Comparison of ENCODE assay signal across 7 mouse cellular contexts in the genomic region with DNA sequence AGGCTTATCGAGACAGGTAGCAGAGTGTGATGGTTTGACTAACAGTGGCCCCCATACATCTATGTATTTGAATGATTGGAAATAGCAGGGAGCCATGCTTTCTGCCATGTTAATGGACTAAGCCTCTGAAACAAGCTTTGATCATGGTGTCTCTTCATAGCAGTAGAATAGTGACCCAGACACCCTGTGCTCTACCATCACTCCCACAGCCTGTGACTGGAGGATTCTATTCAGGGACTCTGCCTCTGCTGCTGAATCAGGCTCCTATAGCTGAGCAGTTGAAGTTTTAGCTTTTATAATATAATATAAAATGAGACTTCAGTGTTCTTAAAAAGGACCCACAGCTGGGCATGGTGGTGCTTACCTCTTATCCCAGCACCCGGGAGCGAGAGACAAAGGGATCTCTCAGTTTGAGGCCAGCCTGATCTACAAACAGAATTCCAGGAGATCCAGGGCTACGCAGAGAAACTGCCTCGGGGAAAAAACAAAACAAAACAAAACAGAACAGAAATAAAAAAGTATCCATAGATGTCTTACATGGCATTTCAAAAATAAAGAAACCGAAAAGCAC. TPM values are rescaled to one million over a fixed set of nuclear protein-coding genes. Genes with fewer than 3 reads are reported as not detected.
DNase-seq lines count a peak whose midpoint lies in the region; ATAC-seq and TF ChIP-seq lines count a peak whose summit lies in the region.

No protein-coding gene starts in this region.

- ATAC-seq in lung, postnatal 0 days, result peak; percentile 15; the same call in 1 of the 2 replicates
- ATAC-seq in intestine, embryonic 15.5 days, result peak; percentile 46
- ATAC-seq in neural tube, embryonic 14.5 days (ENCODE audit: low read depth), result peak; percentile 38

- H3K4me1 ChIP-seq in lung, postnatal 0 days (ENCODE audit: insufficient read depth, low read depth, low read length), result 0 out of 2 replicates have a peak, but pooled peaks cover 6% of the 10 kb centered on the region
- H3K4me1 ChIP-seq in embryonic fibroblast, embryonic 13.5 days (ENCODE audit: control insufficient read depth, insufficient read depth, low read length), result no peaks in the 10 kb centered on the region
- peaks cover 5% of the 10 kb centered on the region; the same call in 1 of the 2 replicates for H3K4me1 ChIP-seq in intestine, embryonic 15.5 days (replicated peaks)
- peaks cover 9% of the 10 kb centered on the region for H3K4me1 ChIP-seq in neural tube, embryonic 14.5 days (ENCODE audit: control insufficient read depth, insufficient read depth, low read length)

- peak overlapping the region; percentile 69 for H3K4me3 ChIP-seq in lung, postnatal 0 days (ENCODE audit: low read depth, low read length)
- H3K4me3 ChIP-seq in embryonic fibroblast, embryonic 13.5 days (ENCODE audit: insufficient read depth, low read length), result peak overlapping the region; percentile 38
- peak overlapping the region; percentile 72 for H3K4me3 ChIP-seq in intestine, embryonic 15.5 days (replicated peaks)
- H3K4me3 ChIP-seq in neural tube, embryonic 14.5 days (ENCODE audit: low read depth, low read length), result peak overlapping the region; percentile 54

- no peaks in the 10 kb centered on the region for H3K9me3 ChIP-seq in lung, postnatal 0 days (ENCODE audit: low read length)
- H3K9me3 ChIP-seq in intestine, embryonic 15.5 days, result no peaks in the 10 kb centered on the region
- H3K9me3 ChIP-seq in neural tube, embryonic 14.5 days (ENCODE audit: control insufficient read depth, low read length), result no peaks in the 10 kb centered on the region

- 16% methylated on average over 6 of the region's 6 CpGs for WGBS in lung, postnatal 0 days
- WGBS in intestine, embryonic 15.5 days, result 16% methylated on average over 6 of the region's 6 CpGs
- WGBS in neural tube, embryonic 14.5 days, result 20% methylated on average over 6 of the region's 6 CpGs

- H3K27me3 ChIP-seq in lung, postnatal 0 days (replicated peaks; ENCODE audit: insufficient read depth, low read length), result no peaks in the 10 kb centered on the region
- H3K27me3 ChIP-seq in intestine, embryonic 15.5 days (replicated peaks), result no peaks in the 10 kb centered on the region
- no peaks in the 10 kb centered on the region for H3K27me3 ChIP-seq in neural tube, embryonic 14.5 days (ENCODE audit: control insufficient read depth, insufficient read depth, low read length)

- H3K36me3 ChIP-seq in lung, postnatal 0 days (ENCODE audit: insufficient read depth, low read length), result no peaks in the 10 kb centered on the region
- peaks cover 7% of the 10 kb centered on the region for H3K36me3 ChIP-seq in intestine, embryonic 15.5 days
- H3K36me3 ChIP-seq in neural tube, embryonic 14.5 days (ENCODE audit: control insufficient read depth, insufficient read depth, low read length), result peaks cover 5% of the 10 kb centered on the region; the same call in 1 of the 2 replicates

- no peak for TF ChIP-seq CTCF in lung, postnatal 0 days (IDR thresholded peaks at IDR 0.05)
- no peak for TF ChIP-seq CTCF in embryonic fibroblast, embryonic 13.5 days (IDR thresholded peaks at IDR 0.05; ENCODE audit: borderline replicate concordance, insufficient read depth, low read length)

- TF ChIP-seq EP300 in lung, postnatal 0 days (IDR thresholded peaks at IDR 0.05), result no peak

- H3K9ac ChIP-seq in lung, postnatal 0 days (replicated peaks; ENCODE audit: low read depth), result peak overlapping the region; percentile 62; the same call in 1 of the 2 replicates
- peak overlapping the region; percentile 43 for H3K9ac ChIP-seq in intestine, embryonic 15.5 days
- peak overlapping the region; percentile 64 for H3K9ac ChIP-seq in neural tube, embryonic 14.5 days (replicated peaks; ENCODE audit: low read depth, low read length)

- no peak overlapping the region for H3K27ac ChIP-seq in lung, postnatal 0 days (ENCODE audit: low read length)
- H3K27ac ChIP-seq in embryonic fibroblast, embryonic 13.5 days (ENCODE audit: insufficient read depth, low read length), result no peak overlapping the region
- no peak overlapping the region for H3K27ac ChIP-seq in intestine, embryonic 15.5 days
- peak overlapping the region; percentile 23; the same call in 1 of the 2 replicates for H3K27ac ChIP-seq in neural tube, embryonic 14.5 days (ENCODE audit: low read depth, low read length)

- no peak for TF ChIP-seq POLR2A in embryonic fibroblast, embryonic 13.5 days (IDR thresholded peaks at IDR 0.05; ENCODE audit: low read depth, low read length)

- no peak for DNase-seq in lung, postnatal 0 days (ENCODE audit: low spot score)
- DNase-seq in lung, postnatal 10 days, result no peak
- DNase-seq in adipocyte (ENCODE audit: low spot score), result no peak
- no peak for DNase-seq in right cerebral cortex, postnatal 4 days

- peak overlapping the region; percentile 66 for H3K4me2 ChIP-seq in lung, postnatal 0 days (replicated peaks; ENCODE audit: low read depth, low read length)
- peak overlapping the region; percentile 75 for H3K4me2 ChIP-seq in intestine, embryonic 15.5 days (replicated peaks)
- peak overlapping the region; percentile 68 for H3K4me2 ChIP-seq in neural tube, embryonic 14.5 days (ENCODE audit: low read depth, low read length)

RNA-seq across cellular contexts. Expression of gene Zfp235, which starts 0.5 kb away (rescaled TPM):
- polyA plus RNA-seq in lung, postnatal 0 days (2015; fragmentation: Nextera tagmentation; extraction: Ambion mirVana), result 10.2 and 11.5 TPM in 2 replicates
- 5.8 and 6.0 TPM in 2 replicates for polyA plus RNA-seq in embryonic fibroblast, embryonic 13.5 days (2011; ENCODE audit: insufficient read length, low read depth, missing spikeins)
- polyA plus RNA-seq in intestine, embryonic 15.5 days (2015; fragmentation: Nextera tagmentation; extraction: Ambion mirVana), result 12.7 and 15.2 TPM in 2 replicates
- polyA plus RNA-seq in neural tube, embryonic 14.5 days (2014; fragmentation: Nextera tagmentation; extraction: Ambion mirVana), result 27.8 and 32.4 TPM in 2 replicates

RNA-seq across cellular contexts. Expression of gene Zfp112, which starts 21.4 kb away (rescaled TPM):
- polyA plus RNA-seq in lung, postnatal 0 days (2015; fragmentation: Nextera tagmentation; extraction: Ambion mirVana), result 3.3 and 4.3 TPM in 2 replicates
- polyA plus RNA-seq in embryonic fibroblast, embryonic 13.5 days (2011; ENCODE audit: insufficient read length, low read depth, missing spikeins), result 2.8 and 3.3 TPM in 2 replicates
- polyA plus RNA-seq in intestine, embryonic 15.5 days (2015; fragmentation: Nextera tagmentation; extraction: Ambion mirVana), result 4.8 and 6.4 TPM in 2 replicates
- 11.2 and 11.7 TPM in 2 replicates for polyA plus RNA-seq in neural tube, embryonic 14.5 days (2014; fragmentation: Nextera tagmentation; extraction: Ambion mirVana)

RNA-seq across cellular contexts. Expression of gene Zfp114, which starts 41.4 kb away (rescaled TPM):
- polyA plus RNA-seq in lung, postnatal 0 days (2015; fragmentation: Nextera tagmentation; extraction: Ambion mirVana), result 0.90 and 1.1 TPM in 2 replicates
- polyA plus RNA-seq in embryonic fibroblast, embryonic 13.5 days (2011; ENCODE audit: insufficient read length, low read depth, missing spikeins), result 1.0 and 2.5 TPM in 2 replicates
- polyA plus RNA-seq in intestine, embryonic 15.5 days (2015; fragmentation: Nextera tagmentation; extraction: Ambion mirVana), result 3.8 TPM in 2 replicates
- polyA plus RNA-seq in neural tube, embryonic 14.5 days (2014; fragmentation: Nextera tagmentation; extraction: Ambion mirVana), result 3.8 and 4.0 TPM in 2 replicates

RNA-seq across cellular contexts. Expression of gene Zfp180, which starts 51.8 kb away (rescaled TPM):
- polyA plus RNA-seq in lung, postnatal 0 days (2015; fragmentation: Nextera tagmentation; extraction: Ambion mirVana), result 10.4 and 10.5 TPM in 2 replicates
- polyA plus RNA-seq in embryonic fibroblast, embryonic 13.5 days (2011; ENCODE audit: insufficient read length, low read depth, missing spikeins), result 14.5 and 16.5 TPM in 2 replicates
- polyA plus RNA-seq in intestine, embryonic 15.5 days (2015; fragmentation: Nextera tagmentation; extraction: Ambion mirVana), result 13.6 and 15.6 TPM in 2 replicates
- polyA plus RNA-seq in neural tube, embryonic 14.5 days (2014; fragmentation: Nextera tagmentation; extraction: Ambion mirVana), result 38.6 and 41.8 TPM in 2 replicates
